Mouse (Mus musculus): Measurements from ENCODE around the gene Phldb1. TPM values are rescaled to one million over a fixed set of nuclear protein-coding genes. Genes with fewer than 3 reads are reported as not detected.
"Not testable (repeated sequence)": the region's sequence is repeated elsewhere in the genome, so short reads cannot be mapped to it uniquely, and the experiment has no call there.

The Phldb1 gene
- total RNA-seq, 2 experiments from 2014 or later: 132 to 141 TPM

GRCm38 (mm10) chr9:44671416-44671815 is 63.6 kb downstream of the Phldb1 start:
- intact Hi-C loops (cut with DNase I): no loop called here
- DNase-seq: no peak

- intact Hi-C loops (cut with DNase I): no loop called here
- no peak for DNase-seq
These were observed 71.3 kb downstream of the Phldb1 start for GRCm38 (mm10) chr9:44663706-44664105.

GRCm38 (mm10) chr9:44655098-44656066 is 79.6 kb downstream of the Phldb1 start:
- intact Hi-C loops (cut with DNase I): loop anchor here (2.0 to 10.0 kb wide), 3 partner anchors 29 to 489 kb away; partner anchors contain the start of gene Phldb1
- peak; percentile 72 for DNase-seq

GRCm38 (mm10) chr9:44653896-44654295 is 81.1 kb downstream of the Phldb1 start:
- intact Hi-C loops (cut with DNase I): loop anchor here (10.0 kb wide), 2 partner anchors 81 to 491 kb away; partner anchors contain the start of gene Phldb1
- DNase-seq: no peak

GRCm38 (mm10) chr9:44652027-44652426 is 83.0 kb downstream of the Phldb1 start:
- DNase-seq: peak; percentile 77
- intact Hi-C loops (cut with DNase I): loop anchor here (1.0 to 10.0 kb wide), 3 partner anchors 83 to 493 kb away; partner anchors contain the start of genes Phldb1 and Upk2

- intact Hi-C loops (cut with DNase I): no loop called here
- no peak for DNase-seq
These were observed 86.1 kb downstream of the Phldb1 start for GRCm38 (mm10) chr9:44648881-44649281.

GRCm38 (mm10) chr9:44647656-44648055 is 87.3 kb downstream of the Phldb1 start:
- DNase-seq: no peak
- intact Hi-C loops (cut with DNase I): no loop called here

- intact Hi-C loops (cut with DNase I): no loop called here
- DNase-seq: no peak
These were observed 88.0 kb downstream of the Phldb1 start for GRCm38 (mm10) chr9:44647026-44647425.

GRCm38 (mm10) chr9:44646366-44646765 is 88.6 kb downstream of the Phldb1 start:
- intact Hi-C loops (cut with DNase I): no loop called here
- DNase-seq: no peak

GRCm38 (mm10) chr9:44645924-44646323 is 89.1 kb downstream of the Phldb1 start:
- no peak for DNase-seq
- intact Hi-C loops (cut with DNase I): no loop called here

- intact Hi-C loops (cut with DNase I): no loop called here
- DNase-seq: peak; percentile 77
These were observed 89.5 kb downstream of the Phldb1 start for GRCm38 (mm10) chr9:44645481-44645880.

GRCm38 (mm10) chr9:44644186-44644585 is 90.8 kb downstream of the Phldb1 start:
- no peak for DNase-seq
- intact Hi-C loops (cut with DNase I): no loop called here

GRCm38 (mm10) chr9:44643103-44643502 is 91.9 kb downstream of the Phldb1 start:
- DNase-seq: no peak
- intact Hi-C loops (cut with DNase I): no loop called here

GRCm38 (mm10) chr9:44641616-44642015 is 93.4 kb downstream of the Phldb1 start:
- intact Hi-C loops (cut with DNase I): no loop called here
- DNase-seq: no peak

GRCm38 (mm10) chr9:44640646-44641357 is 94.2 kb downstream of the Phldb1 start:
- intact Hi-C loops (cut with DNase I): no loop called here
- no peak for DNase-seq

- DNase-seq; intact Hi-C loops (cut with DNase I): not testable (repeated sequence)
These were observed 95.0 kb downstream of the Phldb1 start for GRCm38 (mm10) chr9:44640028-44640427.

- DNase-seq: peak; percentile 51
- intact Hi-C loops (cut with DNase I): loop anchor here (10.0 kb wide), 1 partner anchor 176 kb away; no protein-coding TSS in a partner anchor
These were observed 96.3 kb downstream of the Phldb1 start for GRCm38 (mm10) chr9:44638726-44639125.

- intact Hi-C loops (cut with DNase I): loop anchor here (10.0 kb wide), 1 partner anchor 177 kb away; no protein-coding TSS in a partner anchor
- peak; percentile 71 for DNase-seq
These were observed 97.3 kb downstream of the Phldb1 start for GRCm38 (mm10) chr9:44637551-44638169.
